Mouse (Mus musculus): ENCODE measurements around the gene Slc13a2. TPM values are rescaled to one million over a fixed set of nuclear protein-coding genes. Genes with fewer than 3 reads are reported as not detected.
A peak's percentile ranks its signal among the peaks of the same experiment; 100 is the strongest.

The Slc13a2 gene
- polyA plus RNA-seq, 1 experiment from 2014 or later = not detected

GRCm38 (mm10) chr11:78455308-78455707, 33.3 kb upstream of the Slc13a2 start:
- Histone ChIP-seq H3K4me2 (no peak overlapping the region), H3K4me1 (no peaks in the 10 kb centered on the region), H3K27ac (no peak overlapping the region), H3K9ac (no peak overlapping the region), H3K27me3 (peaks cover 1% of the 10 kb centered on the region; the same call in 1 of the 2 replicates), H3K4me3 (no peak overlapping the region), H3K9me3 (replicated peaks) (no peaks in the 10 kb centered on the region), H3K36me3 (ENCODE audit: poor library complexity, severe bottlenecking) (no peaks in the 10 kb centered on the region)
- WGBS = 48% methylated on average over 5 of the region's 5 CpGs
- ATAC-seq = no peak

GRCm38 (mm10) chr11:78454276-78454675, 32.3 kb upstream of the Slc13a2 start:
- WGBS = 66% methylated on average over 7 of the region's 7 CpGs
- no peak for ATAC-seq
- no peak overlapping the region for H3K27ac ChIP-seq

GRCm38 (mm10) chr11:78453675-78454074, 31.7 kb upstream of the Slc13a2 start:
- Histone ChIP-seq H3K36me3 (ENCODE audit: poor library complexity, severe bottlenecking) (no peaks in the 10 kb centered on the region), H3K9me3 (replicated peaks) (no peaks in the 10 kb centered on the region), H3K4me1 (no peaks in the 10 kb centered on the region), H3K9ac (no peak overlapping the region), H3K4me3 (no peak overlapping the region), H3K27ac (no peak overlapping the region), H3K27me3 (peaks cover 3% of the 10 kb centered on the region; the same call in 1 of the 2 replicates), H3K4me2 (no peak overlapping the region)
- 5% methylated on average over 4 of the region's 4 CpGs for WGBS
- ATAC-seq = no peak

More at GRCm38 (mm10) chr11:78454276-78454675, 32.3 kb upstream of the Slc13a2 start:
- peaks cover 3% of the 10 kb centered on the region; the same call in 1 of the 2 replicates for H3K27me3 ChIP-seq
- no peak overlapping the region for H3K4me2 ChIP-seq
- H3K9ac ChIP-seq = no peak overlapping the region
- no peak overlapping the region for H3K4me3 ChIP-seq
- no peaks in the 10 kb centered on the region for H3K9me3 ChIP-seq (replicated peaks)
- no peaks in the 10 kb centered on the region for H3K4me1 ChIP-seq
- no peaks in the 10 kb centered on the region for H3K36me3 ChIP-seq (ENCODE audit: poor library complexity, severe bottlenecking)

GRCm38 (mm10) chr11:78450337-78450736, 28.3 kb upstream of the Slc13a2 start:
- Histone ChIP-seq H3K4me3 (no peak overlapping the region), H3K9me3 (replicated peaks) (no peaks in the 10 kb centered on the region), H3K4me2 (no peak overlapping the region), H3K27ac (no peak overlapping the region), H3K4me1 (no peaks in the 10 kb centered on the region), H3K9ac (no peak overlapping the region), H3K27me3 (peaks cover 3% of the 10 kb centered on the region; the same call in 1 of the 2 replicates), H3K36me3 (ENCODE audit: poor library complexity, severe bottlenecking) (no peaks in the 10 kb centered on the region)
- 56% methylated on average over 2 of the region's 2 CpGs for WGBS
- no peak for ATAC-seq

- H3K27ac ChIP-seq = no peak overlapping the region
- no peaks in the 10 kb centered on the region for H3K36me3 ChIP-seq (ENCODE audit: poor library complexity, severe bottlenecking)
- ATAC-seq = no peak
- 91% methylated on average over 1 of the region's 1 CpGs for WGBS
- H3K9me3 ChIP-seq (replicated peaks) = no peaks in the 10 kb centered on the region
- H3K4me1 ChIP-seq = no peaks in the 10 kb centered on the region
- H3K4me3 ChIP-seq = no peak overlapping the region
- no peak overlapping the region for H3K9ac ChIP-seq
- H3K27me3 ChIP-seq = peaks cover 3% of the 10 kb centered on the region; the same call in 1 of the 2 replicates
- H3K4me2 ChIP-seq = no peak overlapping the region
Observed at GRCm38 (mm10) chr11:78448242-78448641, 26.2 kb upstream of the Slc13a2 start.

GRCm38 (mm10) chr11:78447168-78447567, 25.2 kb upstream of the Slc13a2 start:
- no peaks in the 10 kb centered on the region for H3K4me1 ChIP-seq
- no peak overlapping the region for H3K9ac ChIP-seq
- WGBS = 80% methylated on average over 3 of the region's 3 CpGs
- H3K36me3 ChIP-seq (ENCODE audit: poor library complexity, severe bottlenecking) = no peaks in the 10 kb centered on the region
- H3K9me3 ChIP-seq (replicated peaks) = no peaks in the 10 kb centered on the region
- no peak overlapping the region for H3K27ac ChIP-seq
- peaks cover 3% of the 10 kb centered on the region; the same call in 1 of the 2 replicates for H3K27me3 ChIP-seq
- no peak overlapping the region for H3K4me3 ChIP-seq
- no peak for ATAC-seq
- no peak overlapping the region for H3K4me2 ChIP-seq

GRCm38 (mm10) chr11:78443115-78443514, 21.1 kb upstream of the Slc13a2 start:
- WGBS = 86% methylated on average over 5 of the region's 5 CpGs
- no peak overlapping the region for H3K27ac ChIP-seq
- no peak overlapping the region for H3K4me3 ChIP-seq

GRCm38 (mm10) chr11:78438399-78438930, 16.4 kb upstream of the Slc13a2 start:
- H3K4me3 ChIP-seq = no peak overlapping the region
- no peaks in the 10 kb centered on the region for H3K36me3 ChIP-seq (ENCODE audit: poor library complexity, severe bottlenecking)
- H3K27ac ChIP-seq = no peak overlapping the region
- no peaks in the 10 kb centered on the region for H3K27me3 ChIP-seq
- ATAC-seq = no peak
- 83% methylated on average over 3 of the region's 3 CpGs for WGBS
- no peaks in the 10 kb centered on the region for H3K9me3 ChIP-seq (replicated peaks)
- no peak overlapping the region for H3K9ac ChIP-seq
- H3K4me2 ChIP-seq = no peak overlapping the region
- H3K4me1 ChIP-seq = peaks cover 5% of the 10 kb centered on the region; the same call in 1 of the 2 replicates

More at GRCm38 (mm10) chr11:78443115-78443514, 21.1 kb upstream of the Slc13a2 start:
- no peak for ATAC-seq
- no peaks in the 10 kb centered on the region for H3K9me3 ChIP-seq (replicated peaks)
- H3K4me2 ChIP-seq = no peak overlapping the region
- no peak overlapping the region for H3K9ac ChIP-seq
- no peaks in the 10 kb centered on the region for H3K27me3 ChIP-seq
- no peaks in the 10 kb centered on the region for H3K36me3 ChIP-seq (ENCODE audit: poor library complexity, severe bottlenecking)
- H3K4me1 ChIP-seq = no peaks in the 10 kb centered on the region

- Histone ChIP-seq H3K9ac (no peak overlapping the region), H3K4me2 (no peak overlapping the region), H3K4me1 (peaks cover 5% of the 10 kb centered on the region; the same call in 1 of the 2 replicates), H3K27ac (no peak overlapping the region), H3K27me3 (no peaks in the 10 kb centered on the region), H3K4me3 (no peak overlapping the region), H3K36me3 (ENCODE audit: poor library complexity, severe bottlenecking) (no peaks in the 10 kb centered on the region), H3K9me3 (replicated peaks) (no peaks in the 10 kb centered on the region)
- 92% methylated on average over 7 of the region's 7 CpGs for WGBS
- no peak for ATAC-seq
Observed at GRCm38 (mm10) chr11:78437182-78437581, 15.2 kb upstream of the Slc13a2 start.

GRCm38 (mm10) chr11:78435776-78436349, 13.8 kb upstream of the Slc13a2 start:
- H3K36me3 ChIP-seq (ENCODE audit: poor library complexity, severe bottlenecking) = no peaks in the 10 kb centered on the region

GRCm38 (mm10) chr11:78434052-78434451, 12.0 kb upstream of the Slc13a2 start:
- Histone ChIP-seq H3K27me3 (no peaks in the 10 kb centered on the region), H3K4me1 (peaks cover 5% of the 10 kb centered on the region; the same call in 1 of the 2 replicates), H3K36me3 (ENCODE audit: poor library complexity, severe bottlenecking) (no peaks in the 10 kb centered on the region), H3K4me2 (no peak overlapping the region), H3K4me3 (no peak overlapping the region), H3K27ac (no peak overlapping the region), H3K9me3 (replicated peaks) (no peaks in the 10 kb centered on the region), H3K9ac (no peak overlapping the region)
- ATAC-seq = no peak
- 80% methylated on average over 4 of the region's 4 CpGs for WGBS

More at GRCm38 (mm10) chr11:78435776-78436349, 13.8 kb upstream of the Slc13a2 start:
- Histone ChIP-seq H3K27ac (no peak overlapping the region), H3K4me2 (peak overlapping the region; percentile 19), H3K4me1 (peaks cover 5% of the 10 kb centered on the region; the same call in 1 of the 2 replicates), H3K27me3 (no peaks in the 10 kb centered on the region), H3K4me3 (no peak overlapping the region), H3K9me3 (replicated peaks) (no peaks in the 10 kb centered on the region), H3K9ac (no peak overlapping the region)
- 7% methylated on average over 19 of the region's 19 CpGs for WGBS
- ATAC-seq = no peak

- no peaks in the 10 kb centered on the region for H3K9me3 ChIP-seq (replicated peaks)
- WGBS = 92% methylated on average over 10 of the region's 10 CpGs
- H3K4me1 ChIP-seq = peaks cover 5% of the 10 kb centered on the region; the same call in 1 of the 2 replicates
Observed at GRCm38 (mm10) chr11:78431176-78431575, 9.2 kb upstream of the Slc13a2 start.

More at GRCm38 (mm10) chr11:78431176-78431575, 9.2 kb upstream of the Slc13a2 start:
- Histone ChIP-seq H3K4me3 (no peak overlapping the region), H3K9ac (no peak overlapping the region), H3K4me2 (no peak overlapping the region), H3K36me3 (ENCODE audit: poor library complexity, severe bottlenecking) (no peaks in the 10 kb centered on the region), H3K27me3 (no peaks in the 10 kb centered on the region), H3K27ac (no peak overlapping the region)
- ATAC-seq = no peak
